Mouse (Mus musculus): ENCODE data around the gene Fcgrt.
"Not testable (repeated sequence)": the region's sequence is repeated elsewhere in the genome, so short reads cannot be mapped to it uniquely, and the experiment has no call there.

Fcgrt gene

DNA sequence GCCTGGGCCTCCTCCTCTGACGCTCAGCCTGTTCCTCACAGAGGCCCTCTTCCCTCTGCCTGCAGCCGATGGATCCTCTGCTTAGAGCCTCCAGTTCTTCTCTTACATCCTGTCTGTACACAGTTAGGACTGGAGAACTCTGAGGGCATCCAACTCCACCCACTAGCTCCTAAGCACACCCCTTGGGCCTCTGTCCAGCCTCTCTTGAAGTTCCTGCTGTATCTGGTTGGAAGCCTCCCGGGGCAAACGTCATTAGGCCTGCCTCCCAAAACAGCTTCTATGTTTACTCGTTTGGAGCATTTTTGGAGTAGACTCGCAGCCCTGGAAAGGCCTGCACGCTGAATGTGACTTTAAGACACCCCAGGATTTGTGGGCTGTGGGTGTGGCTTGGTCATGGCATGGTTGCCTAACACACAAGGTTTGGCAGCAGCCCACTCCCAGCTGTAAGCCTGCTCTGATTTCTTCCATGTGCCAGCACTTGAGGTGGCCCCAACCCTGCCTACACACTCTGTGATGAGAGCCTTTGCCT lies at the start of gene Fcgrt:
TSS of gene Fcgrt (minus strand) at position 200 of the 529 bp plus-strand sequence.
- in situ Hi-C loops (cut with MboI; ENCODE audit: low sequenced_read_pairs), result no loop called here

DNA sequence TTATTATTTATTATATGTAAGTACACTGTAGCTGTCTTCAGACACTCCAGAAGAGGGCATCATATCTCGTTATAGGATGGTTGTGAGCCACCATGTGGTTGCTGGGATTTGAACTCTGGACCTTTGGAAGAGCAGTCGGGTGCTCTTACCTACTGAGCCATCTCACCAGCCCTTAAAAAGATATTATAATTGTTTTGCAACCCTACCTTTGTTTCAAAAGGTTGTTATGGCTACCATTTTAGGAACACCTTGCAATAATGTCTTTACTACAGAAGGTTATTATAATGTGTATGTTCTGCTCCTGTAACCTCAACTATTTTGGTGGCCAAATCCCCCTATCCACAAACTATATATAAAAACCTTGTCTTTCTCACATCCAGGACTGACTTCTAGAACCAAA lies 49.4 kb upstream of the Fcgrt start:
- in situ Hi-C loops (cut with MboI; ENCODE audit: low sequenced_read_pairs), result not testable (repeated sequence)

DNA sequence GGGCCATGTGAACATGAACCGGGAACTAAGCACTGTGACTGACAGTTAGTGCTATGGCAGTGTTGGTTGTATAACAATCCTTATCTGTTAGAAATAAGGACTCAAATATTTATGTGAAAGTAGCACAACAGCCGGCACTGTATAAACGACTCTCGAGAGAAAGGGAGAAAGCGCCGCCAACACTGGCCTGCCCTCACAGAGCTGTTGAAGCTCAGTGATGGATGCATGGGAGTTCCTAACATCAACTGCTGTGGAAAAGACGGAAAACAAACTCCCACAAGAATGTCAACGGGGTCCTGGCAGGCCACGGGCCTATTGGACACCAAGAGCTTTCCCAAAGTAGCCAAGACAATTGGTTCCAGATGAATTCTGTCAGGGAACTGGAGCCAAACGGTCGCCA lies 47.7 kb upstream of the Fcgrt start:
- in situ Hi-C loops (cut with MboI; ENCODE audit: low sequenced_read_pairs), result no loop called here

DNA sequence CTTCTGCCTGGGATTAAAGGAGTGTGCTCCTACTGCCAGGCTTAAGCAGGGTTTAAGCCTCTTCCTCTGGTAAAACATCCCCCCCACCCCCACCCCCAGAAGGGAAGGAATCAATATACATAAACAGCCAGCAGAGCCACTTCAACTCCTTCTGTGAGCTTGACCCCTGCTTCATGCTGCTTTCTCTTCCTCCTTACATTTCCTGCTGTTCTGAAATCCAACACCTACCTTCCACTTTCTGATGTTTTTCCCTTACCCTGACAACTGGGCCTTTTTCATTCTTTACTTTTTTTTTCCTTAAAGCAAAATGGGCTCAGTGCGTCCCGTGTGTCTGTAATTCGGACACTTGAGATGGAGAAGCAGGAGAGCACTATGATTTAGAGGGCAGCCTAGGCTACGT lies 46.7 kb upstream of the Fcgrt start:
- in situ Hi-C loops (cut with MboI; ENCODE audit: low sequenced_read_pairs), result no loop called here

DNA sequence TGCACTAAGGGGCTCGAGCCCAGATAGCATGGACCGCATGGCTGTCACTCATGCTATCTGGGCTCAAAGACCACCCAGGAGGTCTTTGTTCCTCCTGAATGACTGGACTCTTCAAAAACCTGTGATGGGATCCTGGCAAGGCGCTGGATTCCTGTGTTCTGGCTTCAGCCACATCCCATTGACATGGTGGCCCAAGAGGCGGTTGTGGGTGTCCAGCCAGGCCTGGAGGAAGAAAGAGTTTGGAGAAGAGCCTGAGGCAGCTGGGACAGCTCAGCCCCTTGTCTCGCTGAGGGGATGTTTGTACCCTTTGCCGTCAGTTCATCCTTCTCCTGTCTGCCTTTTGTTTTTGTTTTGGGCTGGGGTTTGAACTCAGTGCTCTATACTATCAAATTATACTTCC lies 45.9 kb upstream of the Fcgrt start:
- in situ Hi-C loops (cut with MboI; ENCODE audit: low sequenced_read_pairs), result no loop called here

DNA sequence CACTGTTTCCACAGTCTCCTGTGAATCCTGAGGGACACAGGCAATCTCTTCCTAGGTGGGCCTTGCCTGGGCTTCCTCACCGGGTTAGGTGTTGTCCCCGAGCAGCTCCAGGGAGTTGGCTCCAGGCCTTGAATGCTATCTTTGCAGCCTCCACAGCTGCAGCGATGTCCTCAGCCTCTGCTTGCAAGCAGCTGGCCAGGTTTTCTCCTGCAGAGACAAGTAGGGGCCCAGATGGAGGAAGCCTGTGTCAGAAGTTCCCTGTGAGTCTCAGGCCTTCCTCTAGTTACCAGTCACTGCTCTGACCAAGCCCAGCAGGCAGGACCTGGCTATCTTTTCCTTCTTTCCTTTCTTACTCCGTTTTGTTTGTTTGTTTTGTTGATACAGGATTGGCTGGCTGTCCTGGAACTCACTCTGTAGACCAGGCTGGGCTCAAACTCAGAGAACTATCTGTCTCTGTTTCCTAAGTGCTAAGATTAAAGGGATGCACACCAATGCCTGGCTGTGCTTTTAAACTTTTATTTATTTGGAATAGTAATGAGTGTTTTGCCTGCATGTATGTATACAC lies 45.0 kb upstream of the Fcgrt start:
- in situ Hi-C loops (cut with MboI; ENCODE audit: low sequenced_read_pairs), result no loop called here

DNA sequence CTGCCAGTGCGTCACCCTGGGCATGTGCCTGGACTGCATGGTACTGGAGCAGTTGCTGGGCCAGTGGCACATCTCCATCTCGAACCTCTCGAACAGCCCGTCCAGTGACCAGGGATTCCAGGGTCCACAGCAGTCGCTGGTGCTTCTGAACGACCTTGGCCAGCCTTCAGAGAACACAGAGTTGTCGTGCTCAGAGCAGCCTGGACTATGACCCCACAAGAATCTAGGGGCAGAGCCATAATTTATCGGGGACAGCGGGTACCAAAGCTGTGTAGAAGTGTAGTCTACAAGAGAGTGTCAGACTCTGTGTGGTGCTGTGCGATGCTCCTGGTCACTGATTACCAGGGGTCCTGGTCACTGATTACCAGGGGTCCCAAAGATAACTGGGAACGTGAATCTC lies 44.2 kb upstream of the Fcgrt start:
- in situ Hi-C loops (cut with MboI; ENCODE audit: low sequenced_read_pairs), result no loop called here

DNA sequence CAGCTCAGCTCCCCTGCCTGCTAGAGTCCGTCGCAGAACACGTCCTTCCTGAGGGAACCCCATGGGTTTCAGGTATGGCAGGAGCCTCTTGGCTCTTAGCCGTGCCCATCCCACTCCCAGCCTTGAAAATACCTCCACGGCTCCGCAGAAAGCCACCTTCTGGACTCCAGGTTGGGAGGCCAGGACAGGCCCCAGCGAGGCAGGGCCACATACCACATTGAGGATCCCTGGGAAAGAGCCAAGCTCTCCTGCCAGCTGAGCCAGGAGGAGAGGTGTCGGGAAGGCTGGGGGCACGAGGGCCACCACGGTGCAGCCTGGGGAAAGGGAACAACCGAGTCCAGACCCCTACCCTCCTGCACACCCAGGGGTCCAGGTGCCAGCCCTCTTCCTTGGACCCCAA lies 43.6 kb upstream of the Fcgrt start:
- in situ Hi-C loops (cut with MboI; ENCODE audit: low sequenced_read_pairs), result no loop called here

DNA sequence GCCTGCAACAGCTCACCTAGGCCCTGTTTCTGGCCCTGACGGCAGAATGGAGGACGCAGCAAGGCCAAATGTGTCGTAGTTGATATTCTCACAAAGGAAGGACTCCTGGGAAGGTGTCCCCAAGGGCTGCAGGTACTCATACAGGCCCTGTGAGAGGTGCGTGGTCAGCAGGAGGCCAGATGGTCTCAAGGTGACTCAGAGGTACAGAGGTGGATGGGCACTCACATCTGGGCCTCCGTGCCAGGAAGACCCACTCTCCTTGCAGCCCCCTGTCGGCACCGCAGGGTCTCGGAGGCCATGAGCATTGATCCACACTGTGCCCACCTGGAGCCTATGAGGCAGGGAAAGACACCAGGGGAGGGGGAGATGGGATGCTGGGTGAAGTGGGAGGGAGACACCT lies 41.8 kb upstream of the Fcgrt start:
- in situ Hi-C loops (cut with MboI; ENCODE audit: low sequenced_read_pairs), result no loop called here

DNA sequence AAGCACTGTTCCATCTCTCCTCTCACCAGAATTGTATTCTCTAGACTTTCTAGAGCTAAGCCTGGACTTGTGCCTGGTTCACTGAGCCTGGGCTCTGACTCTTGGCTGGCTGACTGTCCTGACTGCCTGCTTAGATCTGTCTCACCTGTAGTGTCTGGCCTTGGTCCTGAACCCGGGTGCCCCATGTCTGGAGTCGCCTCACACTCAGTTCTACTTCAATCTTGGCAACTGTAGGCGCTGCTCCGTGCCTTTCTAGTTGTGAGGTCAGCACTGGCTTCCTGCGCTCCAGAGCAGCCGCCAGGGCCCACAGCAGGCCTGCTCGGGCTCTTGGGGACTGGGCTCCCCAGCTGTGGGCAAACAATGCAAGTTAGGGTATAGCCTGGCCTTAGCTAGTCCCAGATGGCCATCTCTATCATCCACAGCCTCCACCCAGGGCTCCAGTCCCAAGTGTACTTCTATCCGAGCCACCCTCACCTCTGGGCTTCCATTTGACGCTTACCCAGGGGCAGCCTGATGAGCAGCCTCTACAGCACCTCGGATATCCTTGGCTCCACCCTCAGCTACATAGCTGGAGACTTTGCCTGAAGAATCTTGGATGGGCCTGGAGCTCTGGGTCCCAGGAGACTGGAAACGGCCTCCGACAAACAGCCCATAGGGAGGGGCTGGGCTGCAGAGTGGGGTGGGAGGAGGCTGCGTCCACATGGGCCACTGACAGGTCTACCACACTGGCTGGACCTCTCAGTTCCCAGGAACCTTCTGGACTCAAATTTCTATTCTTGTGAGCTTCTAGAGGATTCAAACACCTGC lies 40.9 kb upstream of the Fcgrt start:
- in situ Hi-C loops (cut with MboI; ENCODE audit: low sequenced_read_pairs), result no loop called here

DNA sequence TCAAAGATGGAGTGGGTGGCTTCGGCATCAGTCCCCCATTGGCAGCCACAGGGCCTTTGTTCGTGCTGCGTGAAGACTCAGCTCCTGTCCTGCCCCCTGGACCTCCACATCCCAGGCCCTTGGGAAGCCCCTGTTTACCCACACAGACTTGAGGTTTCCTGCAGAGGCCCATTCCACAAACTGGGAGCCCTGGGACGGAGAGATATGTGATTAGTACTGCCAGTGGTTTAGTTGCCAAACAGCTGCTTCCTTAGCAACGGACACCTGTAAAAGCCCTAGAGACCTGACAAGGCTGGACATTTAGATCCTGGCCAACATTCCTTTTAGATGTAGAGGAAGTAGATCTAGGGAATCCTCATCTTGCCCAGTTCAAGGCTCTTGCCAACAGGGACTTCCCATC lies 38.3 kb upstream of the Fcgrt start:
- in situ Hi-C loops (cut with MboI; ENCODE audit: low sequenced_read_pairs), result no loop called here

DNA sequence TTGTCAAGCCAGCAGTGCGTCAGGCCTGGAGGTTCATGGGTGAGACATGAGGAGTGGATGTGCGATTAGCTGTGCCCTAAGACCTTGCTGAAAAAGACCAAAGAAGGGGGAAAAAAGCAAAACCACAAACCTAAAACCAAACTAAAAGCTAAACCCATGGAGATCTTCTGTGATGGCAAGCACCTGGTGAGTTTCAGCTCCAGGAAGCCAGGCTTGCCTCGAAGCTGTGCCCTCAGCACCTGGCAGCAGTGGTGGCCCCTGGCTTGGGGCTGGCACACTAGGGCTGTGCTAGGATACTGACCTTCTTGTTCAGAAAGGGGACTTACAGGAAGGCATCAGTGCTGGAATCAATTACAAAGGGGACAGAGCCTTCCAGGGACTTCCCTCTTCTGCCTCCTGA lies 37.7 kb upstream of the Fcgrt start:
- in situ Hi-C loops (cut with MboI; ENCODE audit: low sequenced_read_pairs), result no loop called here

DNA sequence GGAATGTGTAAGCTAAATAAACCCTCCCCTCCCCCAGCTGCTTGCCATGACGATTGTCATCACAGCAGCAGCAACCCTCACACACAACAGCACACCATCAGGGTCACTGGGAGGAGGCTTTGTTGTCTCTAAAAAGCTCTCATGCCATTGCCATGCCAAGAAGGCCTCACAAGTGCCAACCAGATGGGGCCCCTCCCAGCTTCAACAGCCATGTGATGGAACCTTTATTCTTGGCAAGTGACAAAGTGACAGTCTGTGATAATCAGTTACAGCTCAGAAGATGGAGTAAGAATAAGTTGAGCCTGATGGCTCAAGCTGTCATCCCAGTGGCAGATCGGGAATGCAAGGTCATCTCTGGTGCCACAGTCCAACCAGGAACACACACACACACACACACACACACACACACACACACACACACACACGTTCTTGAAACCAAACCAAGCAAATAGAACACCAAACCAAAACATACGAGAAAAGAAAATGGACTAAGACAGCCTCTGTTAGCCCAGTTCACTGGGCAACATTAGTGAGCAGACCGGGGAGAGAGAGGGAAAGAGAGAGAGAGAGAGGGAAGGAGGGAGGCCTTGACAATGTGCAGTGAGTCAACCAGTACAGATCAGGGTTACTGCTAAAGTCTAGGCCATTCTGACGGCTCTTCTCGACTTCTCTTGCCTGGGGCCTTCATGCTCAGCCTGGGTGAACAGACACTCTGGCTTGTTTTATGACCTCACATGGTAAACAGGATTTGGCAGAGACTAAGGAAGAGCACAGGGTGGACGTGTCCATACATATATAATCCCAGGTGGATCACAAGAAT lies 36.5 kb upstream of the Fcgrt start:
- in situ Hi-C loops (cut with MboI; ENCODE audit: low sequenced_read_pairs), result no loop called here

DNA sequence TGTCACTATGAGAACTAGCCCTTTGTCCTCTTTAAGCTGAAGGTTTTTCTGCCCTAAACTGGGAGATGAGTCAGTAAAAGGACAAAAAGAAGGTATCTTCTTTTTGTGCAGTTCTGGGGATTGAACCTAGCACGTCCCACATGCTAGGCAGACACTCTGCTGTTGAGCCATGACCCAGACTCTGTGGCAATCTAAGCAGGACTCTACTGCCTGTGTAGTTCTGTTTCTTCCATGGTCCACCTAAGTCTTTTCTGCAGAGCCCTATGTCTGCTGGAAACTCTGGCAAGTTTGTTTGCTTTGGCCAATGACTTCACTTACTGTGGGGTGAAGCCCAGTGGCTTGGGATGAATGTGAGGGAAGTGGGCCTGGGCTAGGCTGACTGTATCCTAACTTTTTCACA lies 34.8 kb upstream of the Fcgrt start:
- in situ Hi-C loops (cut with MboI; ENCODE audit: low sequenced_read_pairs), result no loop called here

DNA sequence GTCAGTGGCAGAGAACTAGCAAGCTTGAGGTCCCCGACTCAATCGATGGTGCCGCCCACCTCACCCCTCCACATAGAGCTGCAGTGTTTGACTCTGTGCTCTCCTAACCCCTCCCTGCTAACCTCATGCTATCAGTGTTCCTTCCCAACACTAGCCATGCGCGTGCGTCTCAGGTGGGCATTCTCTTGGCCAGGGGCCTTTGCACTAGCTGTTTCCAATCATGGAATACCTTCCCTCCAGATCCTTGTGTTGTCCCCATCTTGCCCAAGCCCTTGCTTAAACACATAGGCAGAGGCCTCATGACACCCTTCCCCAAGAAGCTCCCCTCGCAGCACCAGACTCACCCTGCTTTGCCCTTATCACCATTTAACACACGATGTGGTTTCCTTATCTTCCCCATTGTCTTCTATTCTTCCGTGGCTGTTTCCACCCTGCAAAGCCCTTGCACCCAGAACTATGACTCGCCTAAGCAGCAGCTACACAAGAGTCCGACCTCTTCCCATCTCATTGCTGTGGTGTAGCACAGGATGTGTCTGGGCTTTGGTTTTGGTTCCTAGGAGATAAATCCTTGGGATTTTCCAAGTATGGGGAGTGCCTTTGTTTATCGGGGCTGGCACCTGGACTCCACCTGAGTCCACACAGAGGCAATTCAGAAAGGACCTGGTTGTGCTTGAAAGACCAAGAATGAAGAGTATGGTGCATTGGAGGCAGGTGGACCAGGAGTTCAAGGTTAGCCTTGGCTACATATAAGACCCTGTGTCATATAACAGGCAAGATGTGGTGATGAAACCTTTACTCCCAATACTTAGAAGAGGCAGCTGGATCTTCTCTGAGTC lies 33.7 kb upstream of the Fcgrt start:
- in situ Hi-C loops (cut with MboI; ENCODE audit: low sequenced_read_pairs), result no loop called here

DNA sequence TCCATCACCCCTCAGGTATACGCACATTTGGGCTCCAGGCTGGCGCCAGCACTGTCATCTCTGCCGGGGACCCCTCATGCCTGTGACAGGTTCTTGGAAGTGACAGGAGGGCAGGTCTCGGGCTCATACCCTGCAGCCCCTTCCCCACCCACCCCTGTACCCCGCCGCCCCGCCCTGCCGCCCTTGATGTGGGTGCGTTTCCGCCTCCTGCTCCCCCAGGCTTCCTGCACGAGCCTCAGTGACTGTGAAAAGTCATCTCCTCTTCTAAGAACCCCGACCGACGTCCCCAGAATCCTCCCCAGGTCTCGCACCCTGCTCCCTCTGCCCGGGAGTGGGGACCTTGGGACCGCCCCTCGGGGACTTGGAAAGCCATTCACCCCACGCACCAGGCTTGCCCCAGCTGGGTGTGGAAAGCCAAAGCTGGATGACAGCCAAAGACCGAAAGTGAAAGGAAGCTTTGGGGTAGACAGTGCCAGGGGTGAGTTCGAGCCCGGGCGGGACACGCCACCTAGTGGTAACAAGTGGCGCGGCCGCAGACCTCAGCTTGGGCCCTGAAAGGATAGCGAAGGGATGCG lies 32.4 kb upstream of the Fcgrt start, which contains the start of the genes Gm45713 and Flt3l:
TSS of gene Gm45713 (minus strand) at position 239 of the 575 bp plus-strand sequence.
TSS of gene Flt3l (minus strand) at position 440 of the 575 bp plus-strand sequence.
- in situ Hi-C loops (cut with MboI; ENCODE audit: low sequenced_read_pairs), result no loop called here

DNA sequence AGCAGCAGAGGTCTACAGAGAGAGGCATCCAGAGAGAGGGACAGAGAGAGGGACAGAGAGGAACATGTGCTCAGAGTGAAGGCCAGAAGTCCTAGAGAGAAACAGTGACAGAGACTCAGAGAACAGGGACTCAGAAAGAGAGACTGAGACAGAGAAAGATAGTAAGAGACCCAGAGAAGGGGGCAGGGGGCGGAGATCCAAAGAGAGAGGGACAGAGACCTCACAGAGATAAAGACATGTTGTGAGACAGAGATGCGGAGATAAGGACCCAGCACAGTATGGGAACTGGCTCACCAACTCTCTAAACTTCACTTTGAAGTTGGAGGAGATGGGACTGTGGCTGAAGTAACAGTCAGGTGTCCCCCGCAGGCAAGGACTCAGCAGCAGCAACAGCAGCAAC lies 31.7 kb upstream of the Fcgrt start:
- in situ Hi-C loops (cut with MboI; ENCODE audit: low sequenced_read_pairs), result no loop called here

DNA sequence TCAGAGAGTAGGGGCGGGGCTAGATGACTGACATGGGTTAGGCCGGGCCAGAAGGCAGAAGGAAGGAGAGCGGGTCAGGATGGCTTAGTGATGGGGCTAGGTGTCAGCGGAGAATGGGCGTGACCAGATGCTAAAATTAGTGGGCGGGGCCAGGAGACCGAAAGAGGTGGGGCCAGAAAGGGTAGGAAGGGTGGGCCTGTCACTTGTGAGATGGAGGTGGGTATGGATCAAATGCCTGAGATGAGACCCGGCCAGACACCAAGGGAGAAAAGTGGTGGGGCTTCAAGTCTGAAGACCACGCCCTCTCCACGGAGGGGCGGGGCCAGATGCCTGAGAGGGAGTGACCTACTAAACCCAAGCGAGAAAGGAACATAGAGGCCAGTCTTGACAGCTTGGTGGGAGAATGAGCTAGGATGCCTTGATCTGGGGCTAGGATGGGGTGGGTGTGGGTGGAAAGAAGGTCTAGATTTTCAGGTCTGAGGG lies 30.9 kb upstream of the Fcgrt start:
- in situ Hi-C loops (cut with MboI; ENCODE audit: low sequenced_read_pairs), result no loop called here

DNA sequence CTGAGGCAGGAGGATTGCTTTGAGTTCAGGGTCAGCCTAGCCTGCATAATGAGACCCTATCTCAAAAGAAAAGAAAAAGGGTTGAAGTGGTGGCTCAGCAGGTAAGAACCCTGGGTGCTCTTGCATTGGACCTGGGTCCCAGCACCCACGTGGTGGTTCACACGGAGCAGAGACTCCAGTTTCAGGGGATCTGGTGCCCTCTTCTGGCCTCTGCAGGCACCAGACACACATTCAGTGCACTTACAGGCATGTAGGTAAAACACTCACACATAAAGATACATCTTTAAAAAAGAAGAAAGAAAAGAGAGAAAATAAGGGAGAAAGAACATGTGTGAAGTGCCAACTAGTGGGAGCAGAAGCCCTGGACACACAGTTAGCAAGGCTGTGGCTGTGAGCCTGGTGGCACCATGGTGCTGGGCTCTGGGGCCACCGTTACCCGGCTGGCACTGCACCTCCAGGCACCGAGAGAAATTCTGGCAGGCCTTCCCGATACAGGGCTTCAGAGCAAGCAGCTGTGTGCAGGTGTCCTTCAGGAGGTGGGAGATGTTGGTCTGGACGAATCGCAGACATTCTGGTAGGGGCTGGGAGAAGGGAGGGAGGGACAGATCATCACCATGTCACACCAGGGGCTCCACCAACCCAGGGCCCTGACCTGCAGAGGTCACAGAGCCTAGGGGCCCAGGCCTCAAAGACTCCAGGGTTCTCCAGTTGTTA lies 30.0 kb upstream of the Fcgrt start:
- in situ Hi-C loops (cut with MboI; ENCODE audit: low sequenced_read_pairs), result no loop called here
